Mouse (Mus musculus) lung, postnatal 4 days (tissue): ENCODE measurements around the gene Rab3gap2.
"Not testable (repeated sequence)": the region's sequence is repeated elsewhere in the genome, so short reads cannot be mapped to it uniquely, and the experiment has no call there.

ENCODE experiments used
- DNase-seq, 2 experiments: peaks; one replicate each; pipeline ENCODE4 v3.0.0; 2021

The Rab3gap2 gene

DNA sequence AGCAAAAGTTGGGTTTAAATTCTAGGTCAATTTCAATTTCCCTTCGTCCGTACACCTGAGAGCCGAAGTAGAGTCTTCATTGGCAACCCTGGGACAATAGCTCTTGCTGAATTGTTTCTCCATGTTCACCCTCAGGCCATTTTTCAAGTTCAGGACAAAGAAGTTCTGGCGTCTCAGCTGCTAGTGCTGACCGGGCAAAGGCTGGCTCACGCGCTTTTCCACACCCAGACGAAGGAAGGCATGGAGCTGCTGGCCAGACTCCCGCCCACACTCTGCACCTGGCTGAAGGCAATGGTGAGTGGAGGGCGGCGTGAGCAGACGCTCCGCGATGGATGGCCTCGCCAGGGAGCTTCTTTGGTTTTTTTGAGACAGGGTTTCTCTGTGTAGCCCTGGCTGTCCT, 79.3 kb downstream of the Rab3gap2 start:
- no peak for DNase-seq

DNA sequence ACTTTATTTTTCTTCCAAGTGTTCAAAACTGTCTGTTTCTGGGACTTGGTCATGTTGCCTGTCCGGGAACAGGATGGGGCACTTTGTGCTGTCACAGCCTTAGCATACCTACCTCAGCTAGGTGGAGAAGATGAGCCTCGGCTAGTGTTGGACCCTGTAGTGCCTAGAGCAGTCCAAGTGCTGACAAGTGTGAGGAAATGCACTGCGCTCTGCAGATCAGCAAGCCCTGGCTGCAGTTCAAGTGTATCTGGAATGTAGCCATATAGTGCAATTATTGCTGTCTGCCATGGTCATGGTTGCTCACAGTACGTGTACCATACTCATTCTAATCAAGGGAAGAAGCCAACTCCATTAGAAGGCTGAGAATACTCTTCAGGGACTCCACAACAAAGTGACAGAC, 80.8 kb downstream of the Rab3gap2 start:
- peak; percentile 37 to 67 for DNase-seq

DNA sequence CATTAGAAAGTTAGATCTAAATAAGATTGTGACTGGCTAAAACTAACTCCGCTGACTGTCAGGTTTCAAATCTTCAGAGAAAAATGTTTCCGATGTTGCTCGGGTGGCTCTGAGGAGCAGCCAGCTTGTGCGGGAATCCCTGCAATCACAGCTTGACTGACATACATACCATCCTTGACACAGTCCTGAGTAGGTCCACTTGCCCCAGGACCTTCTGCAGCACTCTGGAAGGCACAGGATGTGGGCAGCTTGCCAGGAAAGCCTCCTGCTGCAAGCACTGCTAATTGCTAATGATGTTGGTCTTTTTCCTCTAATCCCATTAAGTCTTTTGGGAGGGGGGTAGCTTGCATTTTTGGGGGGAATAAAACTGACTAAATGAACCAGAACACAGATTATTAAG, 81.3 kb downstream of the Rab3gap2 start:
- DNase-seq = peak; percentile 64 to 75

DNA sequence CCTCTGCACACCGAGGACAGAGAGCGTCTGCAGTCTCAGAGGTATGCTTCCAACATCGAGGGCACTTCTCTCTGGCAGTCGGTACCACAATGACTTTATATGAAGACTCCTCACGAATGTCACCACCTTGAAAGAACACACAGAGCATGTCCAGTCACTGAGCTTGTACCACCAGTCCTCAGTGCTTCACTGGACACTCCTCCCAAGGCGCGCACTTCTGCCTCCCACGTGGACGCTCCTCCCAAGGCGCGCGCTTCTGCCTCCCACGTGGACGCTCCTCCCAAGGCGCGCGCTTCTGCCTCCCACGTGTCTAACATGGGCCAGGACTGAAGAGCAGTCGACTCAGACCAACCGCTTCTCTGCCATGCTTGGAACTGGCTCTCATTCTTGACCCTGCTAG, 83.1 kb downstream of the Rab3gap2 start:
- DNase-seq = no peak

DNA sequence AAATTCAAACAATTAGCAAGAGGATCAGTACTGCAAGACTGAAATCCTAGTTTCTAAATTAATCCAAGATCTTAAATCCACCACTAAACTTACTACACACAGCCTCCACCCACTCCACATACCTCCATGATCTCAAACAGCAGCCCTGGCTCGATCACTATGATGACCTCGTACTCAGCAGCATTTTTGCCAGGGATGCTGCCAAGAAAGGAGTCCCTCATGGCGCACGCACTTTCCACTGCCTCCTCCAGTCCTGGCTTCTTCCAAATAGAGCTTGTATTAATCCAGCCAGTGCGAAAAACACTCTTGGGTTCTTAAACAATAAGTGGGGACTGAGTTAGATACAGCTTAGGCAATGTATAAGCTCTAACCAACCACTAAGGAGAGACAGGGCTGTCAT, 85.3 kb downstream of the Rab3gap2 start:
- DNase-seq = peak; percentile 22 to 38

DNA sequence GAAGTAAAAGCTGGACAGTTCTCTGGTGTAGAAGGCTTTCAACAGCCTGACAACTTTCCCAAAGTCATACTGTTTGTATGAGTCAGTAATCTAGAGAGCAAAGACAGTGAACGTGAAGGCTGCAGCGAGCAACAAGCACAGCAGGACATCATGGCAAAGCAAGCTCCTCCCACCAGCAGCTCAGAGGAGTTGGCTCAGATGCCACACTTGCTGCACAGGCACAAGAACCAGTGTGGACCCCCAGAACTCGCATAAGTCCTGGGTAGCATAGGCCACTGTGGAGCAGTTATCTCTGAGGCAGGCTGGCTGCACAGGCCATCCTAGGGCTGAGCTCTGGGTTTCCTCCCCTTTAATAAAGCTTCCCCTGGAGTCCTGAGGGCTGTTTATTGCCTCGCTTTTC, 87.4 kb downstream of the Rab3gap2 start:
- no peak for DNase-seq

DNA sequence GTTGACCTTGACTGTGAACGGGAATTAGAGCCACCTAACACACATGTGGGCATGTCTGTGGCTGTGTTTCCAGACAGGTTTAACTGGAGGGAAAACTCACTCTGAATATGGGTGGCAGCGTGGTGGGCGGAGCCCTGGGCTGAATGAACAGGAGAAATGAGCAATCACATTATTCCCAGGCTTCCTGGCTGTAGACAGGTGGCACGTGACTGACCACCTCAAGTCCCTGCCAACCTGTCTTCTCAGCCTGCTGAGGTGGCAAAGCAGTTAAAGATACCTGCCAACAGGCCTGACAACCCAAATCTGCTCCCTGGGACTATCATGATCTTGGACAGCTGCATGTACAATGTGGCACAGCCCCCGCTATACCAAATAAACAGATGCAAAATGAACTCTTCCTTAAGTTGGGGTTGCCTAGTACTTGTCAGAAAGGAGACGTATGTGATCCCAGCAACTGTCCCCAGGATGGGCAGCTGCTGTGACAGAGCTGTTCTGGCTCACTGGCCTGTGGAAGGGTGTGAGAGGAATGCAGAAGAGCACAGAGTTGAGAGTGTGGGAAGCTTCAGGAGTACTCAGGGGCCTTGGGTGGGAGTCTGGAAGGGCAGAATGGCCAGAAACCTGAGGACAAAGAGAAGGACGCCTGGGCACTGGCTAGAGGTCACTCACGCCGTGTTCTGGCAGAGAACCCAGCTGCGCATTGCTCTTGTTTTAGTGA, 88.9 kb downstream of the Rab3gap2 start:
- no peak for DNase-seq

DNA sequence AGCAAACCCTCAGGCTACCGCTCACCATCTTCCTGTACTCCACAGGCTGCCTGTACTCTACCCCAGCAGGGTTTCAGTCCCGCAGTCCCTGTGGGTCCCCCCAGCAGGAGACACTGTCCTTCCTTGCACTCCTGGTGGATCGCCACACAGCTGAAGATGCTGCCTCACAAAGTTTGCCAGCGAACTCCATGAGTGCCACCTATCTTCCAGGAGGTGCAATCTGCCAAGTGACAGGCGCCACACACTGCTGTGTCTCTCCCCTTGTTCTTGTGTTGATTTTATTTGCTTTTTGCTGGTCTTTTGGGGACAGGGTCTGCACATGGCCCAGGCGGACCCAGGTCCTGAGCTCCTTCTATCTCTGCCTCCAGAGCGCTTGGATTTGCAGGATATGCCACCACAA, 92.9 kb downstream of the Rab3gap2 start:
- DNase-seq = no peak

DNA sequence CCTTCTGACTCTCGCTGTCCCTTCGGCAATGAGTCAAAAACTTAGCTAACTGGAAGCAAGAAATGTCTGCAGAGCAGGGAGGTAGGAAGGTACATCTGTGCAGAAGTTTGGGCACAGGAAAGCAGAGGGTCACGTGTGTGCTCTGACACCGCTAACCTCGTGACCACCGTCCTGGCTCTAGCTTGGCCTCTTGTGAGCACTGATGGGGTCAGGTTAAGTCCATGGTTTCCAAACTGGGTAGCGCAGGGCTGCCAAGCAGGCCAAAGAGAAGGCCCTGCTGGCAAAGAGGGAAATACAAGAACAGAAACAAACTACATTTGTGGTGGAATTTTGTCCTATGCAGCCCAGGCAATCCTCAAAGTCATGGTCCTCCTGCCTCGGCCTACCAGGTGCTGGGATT, 94.6 kb downstream of the Rab3gap2 start:
- no peak for DNase-seq

DNA sequence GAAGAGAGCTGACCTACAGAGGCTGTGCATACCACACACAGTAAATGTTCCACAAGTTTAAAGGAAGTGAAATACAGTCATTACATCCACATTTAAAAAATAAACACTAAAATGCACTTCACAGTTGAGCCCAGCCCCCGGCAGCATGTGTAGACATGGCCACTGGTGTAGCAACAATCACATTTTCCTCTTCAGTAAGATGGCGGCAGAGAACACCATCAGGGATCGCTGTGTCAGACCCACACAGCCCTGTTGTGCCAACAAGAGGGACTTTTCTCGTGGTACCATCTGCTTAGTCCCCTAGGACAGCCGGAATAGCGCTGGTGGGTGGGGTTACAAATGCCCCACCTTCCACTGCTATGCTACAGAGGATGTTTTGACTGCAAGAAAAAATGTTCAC, 98.9 kb downstream of the Rab3gap2 start:
- DNase-seq = no peak

DNA sequence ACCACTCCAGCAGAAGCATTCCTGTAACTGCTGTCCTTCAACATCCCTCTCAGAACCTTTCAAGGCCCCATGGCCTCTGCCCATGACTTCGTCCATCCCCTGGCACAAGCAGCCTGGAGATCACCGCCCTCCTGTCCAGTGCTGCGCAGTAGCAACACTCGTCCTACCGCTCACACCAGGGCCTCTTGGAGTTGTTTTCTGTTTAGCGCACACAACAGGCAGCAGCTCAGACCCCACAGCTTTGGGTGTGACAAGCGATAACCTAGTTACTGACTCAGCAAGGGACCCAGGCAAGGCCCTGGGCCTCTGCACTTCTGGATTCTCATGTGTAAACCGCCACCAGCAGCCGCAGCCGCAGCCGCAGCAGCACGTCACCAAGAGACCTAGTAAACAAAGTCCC, 102.9 kb downstream of the Rab3gap2 start:
- DNase-seq = no peak

DNA sequence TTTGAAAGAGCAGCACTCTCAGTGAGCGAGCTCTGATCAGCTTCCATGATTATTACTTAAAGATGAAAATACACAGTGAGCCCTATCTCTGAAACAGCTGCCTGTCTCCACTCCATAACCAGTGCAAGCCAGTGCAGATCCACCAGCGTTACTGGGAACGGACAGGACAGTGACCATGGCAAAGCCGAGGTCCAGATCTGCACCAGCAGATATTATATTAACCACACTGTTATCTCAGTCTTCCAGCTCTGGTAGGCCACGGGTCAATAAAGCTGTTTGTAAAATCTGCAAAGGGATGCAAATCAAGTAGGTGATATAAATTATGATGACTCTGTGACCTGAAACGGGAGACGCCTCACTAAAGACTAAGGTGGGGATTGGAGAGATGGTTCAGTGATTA, 103.7 kb downstream of the Rab3gap2 start:
- DNase-seq = no peak

DNA sequence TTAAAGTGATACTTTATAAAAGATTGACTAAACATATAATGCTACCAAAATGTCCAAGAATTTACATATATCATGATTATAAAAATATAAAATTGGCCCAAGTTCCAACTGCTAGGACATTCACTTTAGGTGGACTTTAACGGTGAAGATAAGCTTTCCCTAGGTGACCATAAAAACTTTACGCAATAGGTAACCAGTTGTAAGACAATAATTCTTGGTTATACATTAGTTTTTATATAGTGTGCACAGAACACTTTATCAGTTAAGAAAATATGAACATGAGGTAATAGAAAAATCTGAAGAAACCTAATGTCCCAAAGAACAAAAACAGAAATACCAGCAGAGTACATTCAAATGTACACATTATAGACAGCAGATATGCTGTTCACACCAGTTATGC, 104.4 kb downstream of the Rab3gap2 start:
- DNase-seq = no peak

DNA sequence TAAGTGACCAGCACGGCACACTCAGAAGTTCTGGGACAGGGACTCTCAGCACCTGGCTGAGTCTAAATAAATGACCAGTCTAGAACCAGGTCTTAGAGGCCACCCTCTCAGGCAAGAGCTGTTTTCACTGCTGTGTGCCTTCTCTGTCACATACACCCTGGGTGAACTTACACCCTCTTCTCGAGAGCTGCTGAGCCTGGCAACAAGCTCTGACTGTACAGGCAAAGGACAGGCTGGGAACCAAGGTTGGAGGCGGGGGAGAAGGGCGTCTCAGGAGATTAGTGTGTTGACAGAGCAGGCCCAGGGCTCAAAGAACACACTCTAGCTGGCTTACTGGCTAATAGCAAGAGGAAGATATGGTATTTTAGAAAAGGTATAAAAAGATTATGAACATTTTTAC, 105.0 kb downstream of the Rab3gap2 start:
- no peak for DNase-seq

DNA sequence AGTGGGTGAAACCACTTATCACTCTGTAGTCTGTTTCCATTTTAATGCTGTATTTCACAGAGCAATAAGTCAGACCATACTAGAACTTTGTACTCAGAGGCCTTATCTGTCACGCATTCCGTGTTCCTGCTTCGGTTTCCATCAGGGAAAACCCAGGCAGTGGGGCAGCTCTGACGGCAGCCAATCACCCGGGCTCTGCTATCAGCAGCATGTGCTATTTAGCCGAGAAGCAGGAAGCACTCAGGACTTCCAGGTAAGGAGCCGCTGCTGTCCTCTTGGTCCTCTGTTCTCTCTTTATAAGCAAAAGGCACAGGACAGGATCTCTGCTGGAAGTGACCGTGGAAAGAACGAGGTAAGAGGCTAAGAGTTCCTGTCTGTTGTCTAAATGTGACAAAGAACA, 108.0 kb downstream of the Rab3gap2 start:
- DNase-seq = no peak

DNA sequence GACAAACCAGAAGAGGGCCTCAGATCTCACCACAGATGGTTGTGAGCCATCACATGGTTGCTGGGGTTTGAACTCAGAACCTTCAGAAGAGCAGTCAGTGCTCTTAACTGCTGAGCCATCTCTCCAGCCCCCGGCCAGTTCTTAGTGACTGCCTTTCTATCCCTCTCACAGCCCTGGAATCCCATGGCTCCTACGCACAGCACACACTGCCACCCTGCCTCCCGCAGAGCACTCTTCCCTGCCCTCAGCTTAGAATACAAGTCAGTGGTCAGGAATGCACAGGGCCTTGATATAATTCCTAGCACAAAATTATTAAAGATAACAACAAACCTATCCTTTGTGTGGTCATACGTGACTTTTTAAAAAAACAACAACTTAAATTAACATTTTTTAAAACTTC, 110.6 kb downstream of the Rab3gap2 start:
- DNase-seq = no peak

DNA sequence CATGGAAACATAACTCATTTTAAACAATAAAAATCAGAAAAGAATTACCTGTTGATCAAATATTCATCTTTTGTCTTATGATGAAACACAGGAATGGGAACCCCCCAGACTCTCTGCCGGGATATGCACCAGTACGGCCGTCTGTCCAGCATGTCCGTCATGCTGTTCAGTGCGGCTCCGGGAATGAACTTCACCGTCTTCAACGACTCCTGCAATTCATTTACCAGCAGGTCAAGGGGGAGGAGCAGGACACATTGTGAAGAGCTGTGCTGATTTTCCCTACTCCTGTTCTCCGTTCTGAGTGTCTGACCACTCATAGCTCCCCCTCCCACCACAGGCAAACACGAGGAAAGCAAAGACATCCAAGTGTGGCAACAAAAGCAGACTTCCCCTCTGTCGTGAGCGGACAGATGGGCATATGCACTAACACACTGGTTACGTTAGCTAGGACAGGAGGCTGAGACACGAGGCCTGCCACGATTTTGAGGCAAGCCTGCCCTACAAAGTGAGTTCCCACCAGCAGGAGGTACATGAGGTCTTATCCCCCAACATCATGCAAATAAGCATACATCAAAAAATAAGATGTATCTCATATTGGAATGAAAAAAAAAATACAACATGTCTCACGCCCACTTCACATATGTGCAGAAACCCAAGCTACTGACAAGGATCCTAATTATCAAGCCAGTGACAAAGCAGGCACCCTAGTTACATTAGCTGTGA, 112.1 kb downstream of the Rab3gap2 start:
- DNase-seq = peak in 1 of 2 experiments; percentile 9

DNA sequence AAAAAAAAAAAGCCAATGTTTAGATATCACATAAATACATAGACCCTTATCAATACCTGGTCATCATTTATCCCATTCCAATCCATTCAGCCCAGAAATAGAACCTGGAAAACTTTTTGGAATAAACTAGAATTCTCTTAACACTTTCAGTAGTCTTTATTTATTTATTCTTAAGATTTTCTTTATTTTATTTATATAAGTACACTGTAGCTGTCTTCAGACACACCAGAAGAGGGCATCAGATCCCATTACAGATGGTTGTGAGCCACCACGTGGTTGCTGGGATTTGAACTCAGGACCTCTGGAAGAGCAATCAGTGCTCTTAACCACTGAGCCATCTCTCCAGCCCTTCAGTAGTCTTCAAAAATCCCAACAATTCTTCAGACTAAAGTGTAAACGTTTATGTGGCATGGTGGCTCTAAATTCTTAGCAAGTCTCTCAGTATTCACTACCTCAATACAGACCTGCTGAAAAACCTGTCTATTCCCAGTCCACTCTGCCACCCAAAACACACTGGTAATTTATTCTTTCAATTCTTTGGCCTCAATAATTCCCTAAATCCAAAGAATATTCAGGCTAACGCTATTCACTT, 123.9 kb downstream of the Rab3gap2 start:
- not testable (repeated sequence) for DNase-seq

DNA sequence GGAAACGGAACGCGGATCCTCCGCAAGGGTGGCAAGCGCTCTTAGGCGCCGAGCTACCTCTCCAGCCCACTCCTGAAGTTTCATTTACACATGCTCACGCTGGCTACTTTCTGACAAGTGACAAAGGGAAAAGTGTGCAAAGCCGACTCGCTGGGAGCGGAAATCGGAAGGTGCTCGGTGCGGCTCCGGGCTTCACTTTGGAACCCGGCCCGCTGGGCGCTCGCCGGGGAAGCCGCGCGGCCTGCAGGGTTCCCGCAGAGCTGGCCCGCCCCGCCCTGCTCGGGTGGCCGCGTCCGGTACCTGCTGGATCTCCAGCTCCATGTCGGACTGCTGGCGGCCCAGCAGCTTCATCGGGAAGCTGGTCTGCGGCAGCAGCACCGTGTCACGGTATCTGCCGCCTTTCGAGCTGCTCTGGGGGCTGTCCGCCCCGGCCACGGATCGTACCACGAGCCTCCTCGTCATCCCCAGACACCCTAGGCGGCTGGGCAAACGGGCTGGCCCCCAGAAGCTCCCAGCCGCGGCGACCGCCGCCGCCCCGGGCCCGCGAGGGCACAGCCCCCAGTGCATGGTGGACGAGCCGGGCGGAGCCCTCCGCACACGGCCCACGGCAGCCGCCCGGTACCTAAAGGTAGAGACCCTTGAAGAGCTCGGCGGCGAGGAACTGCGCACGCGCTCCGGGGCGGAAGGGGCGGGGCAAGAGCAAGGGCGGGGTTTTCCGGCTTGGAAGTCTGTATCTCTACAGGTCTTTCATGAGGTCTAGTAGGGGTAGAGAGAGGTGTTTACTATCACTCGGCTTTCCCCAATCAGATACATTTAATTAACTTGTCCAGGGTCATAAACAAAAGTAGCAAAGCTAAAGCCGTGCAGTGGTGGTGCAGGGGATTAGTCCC, 125.0 kb downstream of the Rab3gap2 start, which contains the start of gene Iars2:
Gene Iars2, minus strand, starts transcription at position 676 of the 890 bp plus-strand sequence.
- DNase-seq = peak; percentile 93 to 94

DNA sequence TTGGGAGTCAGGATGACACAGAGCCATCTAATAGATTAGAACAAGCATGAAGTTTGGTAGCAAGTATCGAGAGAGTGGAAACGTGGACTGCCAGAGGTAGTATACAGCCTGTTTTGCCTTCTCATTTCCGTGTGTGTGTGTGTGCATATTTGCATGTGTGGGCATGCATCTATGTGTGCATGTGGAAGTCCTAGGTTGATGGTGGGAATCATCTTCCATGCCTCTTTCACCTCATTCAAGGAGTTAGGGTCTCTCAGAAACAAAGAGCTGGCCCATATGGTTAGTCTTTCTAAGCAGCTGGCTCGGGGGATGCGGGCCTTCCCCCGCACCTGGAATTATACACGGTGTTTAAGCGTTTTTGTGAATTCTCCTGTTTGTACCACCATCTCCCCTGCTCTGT, 125.9 kb downstream of the Rab3gap2 start:
- no peak for DNase-seq

DNA sequence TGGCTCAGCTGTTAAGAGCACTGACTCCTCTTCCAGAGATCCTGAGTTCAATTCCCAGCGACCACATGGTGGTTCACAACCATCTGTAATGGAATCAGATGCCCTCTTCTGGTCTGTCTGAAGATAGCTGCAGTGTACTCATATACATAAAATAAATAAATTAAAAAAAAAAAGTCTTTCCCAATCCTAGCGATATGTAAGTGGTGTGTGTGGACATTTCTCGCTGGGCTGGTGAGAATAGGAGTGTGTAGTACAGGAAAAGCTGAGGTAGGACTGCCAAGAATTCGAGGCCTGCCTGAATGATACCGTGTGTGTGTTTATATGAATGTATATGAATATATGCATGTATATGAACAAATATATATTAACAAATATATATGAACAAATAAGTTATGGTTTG, 127.4 kb downstream of the Rab3gap2 start:
- DNase-seq = no peak

DNA sequence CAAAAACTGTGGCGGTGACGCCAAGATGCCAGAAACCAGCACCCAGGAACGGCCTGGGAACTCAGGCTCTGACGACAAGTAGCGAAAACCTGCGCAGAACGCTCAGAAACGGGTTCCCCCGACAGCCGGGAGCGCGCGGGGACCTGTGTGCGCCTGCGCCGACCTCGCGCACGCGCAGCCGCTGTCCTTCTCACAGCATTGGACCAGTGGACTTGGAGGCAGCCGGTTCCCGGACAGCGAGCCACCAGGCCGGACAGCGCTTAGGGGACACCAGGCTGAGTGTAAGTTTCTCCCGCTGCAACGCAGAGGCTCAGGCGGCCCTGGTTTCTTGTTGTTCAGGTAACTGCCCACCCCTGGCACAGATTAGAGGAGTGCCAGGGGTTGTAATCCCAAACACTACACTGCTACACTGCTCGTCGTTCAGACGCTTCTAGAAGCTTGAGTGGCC, 128.1 kb downstream of the Rab3gap2 start, which contains the start of gene Bpnt1:
Gene Bpnt1, plus strand, starts transcription at position 167 of the 448 bp plus-strand sequence.
- DNase-seq = peak; percentile 92 to 95

DNA sequence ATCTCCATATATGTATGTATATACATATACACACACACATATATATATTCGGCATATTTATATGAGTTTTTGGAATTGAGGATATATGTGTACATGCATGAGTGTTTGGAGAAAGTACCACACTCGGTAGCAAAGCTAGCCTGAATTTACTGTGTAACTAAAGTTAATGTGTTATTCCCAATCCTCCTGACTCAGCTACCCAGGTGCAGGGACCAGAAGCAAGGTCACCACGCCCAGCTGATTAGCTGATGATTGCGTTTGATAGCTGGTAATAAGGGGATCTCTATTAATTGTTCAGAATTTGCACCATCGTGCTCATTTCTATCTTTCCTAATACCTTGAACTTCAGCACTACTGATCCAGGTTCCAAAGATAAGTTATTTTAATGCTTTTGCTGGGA, 129.7 kb downstream of the Rab3gap2 start:
- DNase-seq = no peak
